Mouse (Mus musculus) olfactory bulb, adult 2 months (tissue): ENCODE measurements around the gene Tmem17.

Experiments
- CTCF ChIP-seq: fragments of 200-500 bp; IDR thresholded peaks from 2 replicates; pipeline ENCODE4 v1.5.1; 2012; ENCODE audit warnings: low read depth, mild to moderate bottlenecking, low read length, moderate library complexity; ENCODE audit not compliant: insufficient read depth
- POLR2A ChIP-seq: fragments of 200-500 bp; IDR thresholded peaks from 2 replicates; pipeline ENCODE4 v1.6.1; 2012; ENCODE audit warnings: mild to moderate bottlenecking, low read depth, low read length, moderate library complexity; ENCODE audit not compliant: insufficient read depth

DNA sequence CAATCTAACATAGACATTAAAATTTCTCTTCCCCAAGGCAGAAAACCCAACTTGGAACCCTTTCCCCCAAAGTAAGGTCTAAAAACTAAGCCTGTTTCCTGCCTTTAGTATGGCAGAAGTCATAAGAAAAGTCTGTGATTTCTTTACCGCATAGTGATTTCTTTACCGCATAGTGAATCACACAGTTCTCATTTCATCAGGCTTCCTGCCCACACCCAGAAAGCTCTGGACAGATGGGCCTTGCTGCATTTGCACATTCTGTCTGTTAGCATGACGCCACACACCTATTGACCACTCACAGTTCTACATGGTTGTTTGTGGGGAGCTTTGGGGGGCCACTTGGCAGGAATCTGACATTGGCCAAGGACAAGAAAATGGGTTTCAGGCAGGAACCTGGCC, 29.5 kb upstream of the Tmem17 start:
- TF ChIP-seq POLR2A (no peak), CTCF (no peak)
